Mouse (Mus musculus) G1E-ER4 (cell line): ENCODE results near the gene Baiap3. TPM values are rescaled to one million over a fixed set of nuclear protein-coding genes. Genes with fewer than 3 reads are reported as not detected.

Experiments
- GATA1 ChIP-seq: IDR thresholded peaks from one replicate; pipeline ENCODE4 v1.8.0; 2012; ENCODE audit warnings: low read length, inconsistent platforms
- polyA plus RNA-seq: library from polyadenylated mRNA; stranded (reverse); fragments of >175 nt; gene quantifications from 2 replicates; pipeline ENCODE4 v1.2.3, GENCODE M21; 2012

The Baiap3 gene
- polyA plus RNA-seq, 1 experiment = 0.09 TPM

DNA sequence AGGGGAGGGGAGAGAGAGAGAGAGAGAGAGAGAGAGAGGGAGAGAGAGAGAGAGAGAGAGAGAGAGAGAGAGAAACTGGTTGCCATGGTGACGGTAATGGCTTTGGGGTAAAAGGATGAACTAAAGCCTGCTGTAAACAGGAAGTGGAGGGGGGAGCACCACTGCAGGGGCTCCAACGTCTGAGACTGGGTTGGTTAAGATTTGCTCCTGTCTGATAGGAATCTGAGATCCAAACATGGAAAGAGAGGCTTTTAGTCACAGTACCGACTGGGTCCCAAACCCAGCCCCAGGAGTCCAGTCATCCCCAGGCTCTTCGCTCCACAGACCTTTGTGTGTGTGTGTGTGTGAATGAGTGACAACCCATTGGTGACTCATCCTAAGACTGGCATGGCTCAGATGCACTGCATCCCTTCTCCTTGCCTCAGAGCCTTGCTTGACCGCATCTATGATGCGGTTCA is 1.7 kb upstream of the Baiap3 start:
- TF ChIP-seq GATA1 = no peak

DNA sequence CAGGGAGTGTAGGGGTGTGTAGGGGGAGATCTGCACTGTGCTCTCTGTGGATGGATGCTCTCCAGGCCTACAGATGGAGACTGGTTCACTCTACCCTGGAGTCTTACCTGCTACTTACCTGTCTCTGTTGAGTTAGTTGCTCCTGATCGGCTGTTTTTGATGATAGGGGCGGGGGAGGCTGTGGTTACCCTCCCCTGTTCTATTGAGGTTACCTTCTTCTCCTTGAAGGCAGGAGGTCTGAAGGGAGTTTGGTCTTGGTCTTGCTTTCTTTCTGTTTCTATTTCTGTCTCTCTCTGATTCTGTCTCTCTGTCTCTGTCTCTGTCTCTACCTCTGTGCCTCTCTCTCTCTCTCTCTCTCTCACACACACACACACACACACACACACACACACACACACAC is 1.1 kb downstream of the Baiap3 start:
- TF ChIP-seq GATA1 = no peak

DNA sequence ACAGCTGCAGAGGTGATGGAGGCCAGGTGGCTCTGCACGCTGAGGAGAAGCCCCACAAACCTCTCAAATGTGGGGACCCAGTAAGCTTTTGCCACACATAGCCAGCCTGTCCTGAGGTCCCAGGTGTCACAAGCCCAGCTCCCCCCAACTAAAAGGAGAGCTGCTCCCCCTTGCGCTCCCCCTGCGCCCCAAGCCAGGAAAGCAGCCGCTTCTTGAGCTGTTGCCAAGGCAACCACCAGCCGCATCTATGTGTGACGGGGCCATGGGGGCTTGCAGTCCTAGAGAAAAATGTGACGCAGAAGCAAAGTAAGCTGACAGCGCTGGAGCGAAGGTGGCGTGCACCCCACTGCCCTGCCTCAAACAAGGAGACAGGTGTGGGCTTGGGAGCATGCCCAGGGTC is 2.4 kb downstream of the Baiap3 start:
- TF ChIP-seq GATA1 = no peak

DNA sequence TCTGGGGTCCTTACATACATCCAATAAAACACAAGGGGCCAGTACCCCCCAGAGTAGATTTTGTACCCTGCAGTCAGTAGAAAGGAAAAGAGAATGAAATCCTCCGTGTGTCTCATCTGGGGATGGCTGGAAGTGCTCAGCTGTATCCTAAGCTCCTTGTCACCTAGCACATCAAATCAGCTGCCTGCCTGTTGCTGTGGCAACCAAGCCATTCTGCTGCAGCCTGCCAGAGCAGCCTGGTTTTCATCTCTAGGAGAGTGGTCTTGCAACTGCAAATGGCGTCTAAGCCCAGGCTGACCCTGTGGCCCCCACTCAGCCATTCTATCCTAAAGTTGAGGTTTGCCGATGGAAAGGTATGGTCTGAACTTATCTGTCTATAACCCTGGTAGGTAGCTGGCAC is 3.5 kb downstream of the Baiap3 start:
- no peak for TF ChIP-seq GATA1

DNA sequence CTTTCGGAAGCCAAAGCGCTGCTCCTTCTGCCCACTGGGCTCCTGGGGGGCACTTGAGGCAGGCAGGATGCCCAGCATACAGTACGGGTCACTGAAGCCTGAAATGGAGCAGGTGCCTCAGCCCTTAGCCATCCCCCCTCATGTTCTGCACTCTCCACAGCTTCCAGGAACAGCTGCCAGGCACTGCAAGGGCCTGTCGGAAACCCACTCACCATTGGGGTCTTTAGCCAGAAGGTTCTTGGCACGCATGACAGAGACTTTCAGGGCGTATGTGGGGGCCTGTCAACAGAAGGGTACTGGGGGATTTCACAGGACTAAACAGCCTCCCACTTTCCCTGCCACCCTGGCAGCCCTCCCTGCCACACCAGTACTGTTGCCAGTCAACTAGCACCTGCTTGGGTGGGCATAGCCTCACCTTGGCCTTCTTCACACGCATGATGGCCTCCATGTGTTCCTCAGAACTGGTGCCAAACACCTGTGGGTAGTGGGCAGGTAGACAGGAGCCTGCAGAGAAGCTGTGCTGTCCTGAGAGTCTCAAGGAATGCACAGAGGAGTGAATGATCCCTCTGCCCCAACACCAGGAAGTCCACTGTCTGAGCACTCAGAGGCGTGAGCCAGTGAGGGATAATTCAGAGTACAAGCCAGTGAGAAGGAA is 5.9 kb downstream of the Baiap3 start:
- TF ChIP-seq GATA1 = no peak

DNA sequence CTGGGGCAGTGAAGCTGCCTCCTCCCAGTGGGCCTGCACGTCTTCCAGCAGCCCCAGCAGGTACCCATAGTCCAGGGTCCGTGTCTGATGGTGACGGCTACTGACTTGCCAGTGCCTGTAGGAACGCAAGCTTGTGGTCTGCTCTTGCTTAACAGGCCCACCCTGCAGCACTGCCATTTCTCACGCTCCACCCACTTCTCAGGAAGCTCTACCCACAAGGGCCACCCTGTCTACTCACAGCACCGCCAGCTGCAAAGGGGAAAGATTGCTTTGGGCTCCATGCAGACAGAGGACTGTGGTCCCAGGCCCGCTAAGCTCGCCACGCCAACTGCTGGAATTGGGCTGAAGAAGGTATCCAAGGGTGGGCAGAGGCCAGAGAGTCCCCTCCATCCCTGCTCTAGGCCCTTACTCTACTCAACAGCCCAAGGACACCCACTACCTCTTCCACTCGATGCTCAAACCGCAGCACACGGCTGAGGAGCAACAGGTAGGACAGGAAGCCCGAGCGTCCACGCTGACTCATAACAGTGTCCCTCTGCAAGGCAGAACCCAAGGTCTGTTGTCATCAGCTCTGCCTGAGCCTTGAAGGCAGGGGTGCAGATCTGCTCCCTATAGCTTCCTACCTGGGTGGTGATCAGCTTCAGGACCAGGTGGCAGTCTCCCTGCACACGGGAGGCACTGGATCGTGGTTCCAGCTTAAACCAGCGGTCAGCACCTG is 8.0 kb downstream of the Baiap3 start:
- no peak for TF ChIP-seq GATA1

DNA sequence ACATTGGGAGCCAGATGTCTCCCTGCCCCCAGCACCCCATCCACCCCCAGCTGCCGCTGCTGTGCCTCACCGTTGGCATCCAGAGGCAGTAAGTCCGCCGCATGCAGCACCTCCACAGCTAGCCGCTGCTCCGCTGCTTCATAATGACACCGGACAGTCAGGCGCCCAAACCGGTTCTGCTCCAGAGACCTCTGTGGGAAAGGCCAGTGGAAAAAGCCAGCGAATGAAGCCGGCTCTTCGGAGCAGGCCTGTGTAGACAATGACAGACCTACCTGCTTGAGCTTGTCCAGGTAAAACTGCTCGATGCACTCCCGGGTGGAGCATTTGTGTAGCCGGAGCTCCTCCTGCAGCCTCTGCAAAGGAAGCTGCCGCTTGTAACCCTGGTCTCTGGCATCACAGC is 11.9 kb downstream of the Baiap3 start:
- no peak for TF ChIP-seq GATA1

DNA sequence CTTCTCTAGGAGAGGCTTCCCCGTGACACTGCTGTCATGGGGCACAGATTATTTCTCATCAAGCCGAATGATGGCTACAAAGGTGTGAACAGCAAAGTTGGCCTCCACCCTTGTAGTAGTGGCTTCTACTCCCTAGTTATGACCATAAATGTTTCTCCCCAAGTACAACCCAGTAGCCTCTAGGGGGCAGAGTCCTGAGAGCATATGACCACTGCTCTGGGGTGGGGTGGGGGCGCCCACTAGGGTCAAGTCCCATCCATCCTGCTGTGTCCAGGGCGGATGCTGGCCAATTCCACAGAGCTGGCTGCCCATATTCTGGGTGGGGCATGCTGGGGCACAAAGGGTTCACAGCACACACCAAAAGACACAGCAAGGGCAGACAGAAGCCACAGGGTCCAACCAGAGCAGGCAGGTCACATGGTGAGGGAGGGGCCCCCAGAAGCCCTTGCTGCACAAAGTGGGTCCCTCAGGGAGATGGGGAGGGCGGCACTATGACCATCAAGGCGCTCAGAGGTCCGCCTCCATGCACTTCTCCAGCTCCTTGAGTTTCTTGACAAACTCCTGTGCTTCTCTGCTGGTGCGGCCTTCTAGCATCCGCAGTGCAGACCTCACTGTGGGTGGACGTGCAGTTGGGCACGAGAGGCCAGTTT is 12.9 kb downstream of the Baiap3 start:
- TF ChIP-seq GATA1 = no peak

DNA sequence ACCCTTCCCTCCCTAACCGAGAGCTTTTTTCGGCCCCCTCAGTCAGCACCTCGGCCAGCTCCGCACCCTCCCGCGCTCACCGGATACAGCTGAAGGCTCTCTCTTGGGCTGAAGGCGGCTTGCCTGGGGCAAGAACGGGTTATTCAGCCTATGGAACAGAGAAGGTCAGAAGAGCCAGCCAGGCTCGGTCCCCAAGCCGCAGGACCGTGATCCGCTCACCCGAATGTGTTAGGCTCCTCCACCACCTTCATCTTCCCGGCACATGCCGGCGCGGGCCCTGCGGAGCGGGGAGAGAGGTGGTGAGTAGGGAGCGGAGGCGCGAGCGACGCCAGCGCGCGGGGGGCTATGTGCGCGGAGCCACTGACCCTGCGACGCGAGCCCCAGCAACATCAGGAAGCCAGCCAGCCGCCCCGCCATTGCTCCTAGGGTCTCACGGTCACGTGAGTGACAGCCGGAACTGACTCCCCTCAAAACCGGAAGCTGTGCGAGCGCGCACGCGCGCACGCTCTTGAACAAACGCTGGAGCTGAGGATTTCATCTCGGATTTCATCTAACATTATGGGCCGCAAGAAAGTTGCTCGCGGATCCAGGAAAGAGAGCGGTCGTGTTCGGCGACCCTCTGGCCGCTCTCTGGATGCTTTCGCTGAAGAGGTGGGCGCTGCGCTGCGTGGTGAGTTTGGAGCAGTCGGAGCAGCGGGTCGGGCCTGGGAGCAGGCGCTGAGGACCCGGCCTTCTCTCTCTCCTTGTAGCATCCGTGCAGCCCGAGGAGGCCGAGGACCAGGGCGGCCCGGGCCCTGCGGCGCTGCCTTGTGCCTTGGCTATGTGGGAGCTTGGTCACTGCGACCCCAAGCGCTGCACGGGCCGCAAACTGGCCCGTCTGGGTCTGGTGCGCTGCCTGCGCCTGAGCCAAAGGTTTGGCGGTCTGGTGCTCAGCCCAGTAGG is 16.2 kb downstream of the Baiap3 start, which contains the start of the genes Gnptg and Tsr3:
Gnptg (minus strand) TSS at position 430 of the 942 bp plus-strand sequence.
Tsr3 (plus strand) TSS at position 476 of the 942 bp plus-strand sequence.
- no peak for TF ChIP-seq GATA1

DNA sequence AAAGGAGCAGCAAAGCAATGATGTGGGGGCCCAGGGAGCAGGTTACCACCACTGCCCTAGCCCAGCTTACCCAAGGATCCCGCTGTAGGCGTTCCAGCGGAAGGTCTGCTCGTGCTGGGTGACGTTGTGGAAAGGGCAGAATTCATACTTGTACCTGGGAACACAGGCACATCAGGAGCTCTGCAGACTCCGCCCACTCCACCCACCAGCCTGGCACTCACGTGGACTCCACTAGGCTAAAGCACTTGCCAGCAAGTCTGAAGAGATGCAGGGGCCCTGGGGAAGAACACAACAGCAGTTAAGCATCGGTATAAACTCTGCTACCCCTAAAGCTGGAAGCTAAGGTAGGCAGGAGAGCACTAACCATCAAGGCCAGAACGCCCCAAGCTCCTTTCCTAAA is 20.5 kb downstream of the Baiap3 start:
- no peak for TF ChIP-seq GATA1

DNA sequence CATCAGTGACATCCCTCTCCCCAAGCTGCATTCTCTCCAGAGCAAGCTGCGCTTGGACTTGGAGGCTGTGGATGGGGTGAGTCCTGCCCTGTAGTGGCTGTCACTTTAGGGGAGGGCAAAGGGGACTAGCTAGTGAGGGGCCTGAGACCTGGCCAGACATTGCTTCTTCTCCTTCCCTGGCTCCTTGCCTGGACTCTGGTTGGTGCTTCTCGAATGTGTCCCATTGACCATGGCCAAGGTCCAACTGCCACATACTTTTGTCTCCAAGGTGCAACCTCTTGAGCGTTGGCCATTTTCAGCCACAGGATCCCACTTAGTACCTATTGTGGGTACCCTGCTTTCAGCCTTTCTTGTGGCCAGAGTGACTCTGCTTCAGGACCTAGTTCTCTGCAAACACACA is 25.5 kb downstream of the Baiap3 start:
- no peak for TF ChIP-seq GATA1

DNA sequence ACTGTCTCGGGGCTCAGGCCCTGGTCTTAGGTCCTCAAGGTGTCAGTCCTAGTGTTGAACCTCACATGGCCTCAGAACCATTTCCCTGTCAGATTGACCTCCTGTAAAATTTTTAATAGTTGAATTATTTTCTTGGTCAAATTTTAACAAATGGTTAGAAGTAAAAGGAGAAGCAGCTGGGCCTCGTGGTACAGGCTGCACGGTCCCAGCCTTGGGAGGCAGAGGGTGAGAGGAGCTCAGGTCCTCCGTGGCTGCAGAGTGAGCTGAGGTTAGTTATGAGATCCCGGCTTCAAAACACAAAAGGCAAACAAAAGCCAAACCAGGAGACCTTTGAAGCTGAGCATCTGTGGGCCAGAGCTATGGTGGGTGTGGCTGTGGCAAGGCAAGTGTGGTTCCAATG is 28.2 kb downstream of the Baiap3 start:
- no peak for TF ChIP-seq GATA1

DNA sequence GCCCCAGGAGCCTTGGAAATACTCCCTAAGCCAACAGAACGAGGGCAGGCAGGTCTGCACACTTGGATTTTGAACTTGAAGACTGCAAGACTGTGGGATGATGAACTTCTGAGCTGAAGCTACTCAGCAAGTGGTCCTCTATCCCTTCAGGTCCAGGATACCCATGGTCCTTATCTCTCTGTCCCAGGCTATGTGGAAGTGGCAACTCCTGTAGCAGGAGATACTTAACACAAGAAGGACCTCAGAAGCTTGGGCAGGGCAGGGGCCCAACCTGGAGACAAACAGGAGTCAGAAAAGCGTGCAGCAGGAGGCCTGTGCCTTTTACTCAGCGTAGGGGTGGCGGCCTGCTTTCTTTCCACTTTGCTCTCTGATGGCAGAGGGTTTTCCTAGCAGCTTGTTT is 30.5 kb downstream of the Baiap3 start:
- no peak for TF ChIP-seq GATA1

DNA sequence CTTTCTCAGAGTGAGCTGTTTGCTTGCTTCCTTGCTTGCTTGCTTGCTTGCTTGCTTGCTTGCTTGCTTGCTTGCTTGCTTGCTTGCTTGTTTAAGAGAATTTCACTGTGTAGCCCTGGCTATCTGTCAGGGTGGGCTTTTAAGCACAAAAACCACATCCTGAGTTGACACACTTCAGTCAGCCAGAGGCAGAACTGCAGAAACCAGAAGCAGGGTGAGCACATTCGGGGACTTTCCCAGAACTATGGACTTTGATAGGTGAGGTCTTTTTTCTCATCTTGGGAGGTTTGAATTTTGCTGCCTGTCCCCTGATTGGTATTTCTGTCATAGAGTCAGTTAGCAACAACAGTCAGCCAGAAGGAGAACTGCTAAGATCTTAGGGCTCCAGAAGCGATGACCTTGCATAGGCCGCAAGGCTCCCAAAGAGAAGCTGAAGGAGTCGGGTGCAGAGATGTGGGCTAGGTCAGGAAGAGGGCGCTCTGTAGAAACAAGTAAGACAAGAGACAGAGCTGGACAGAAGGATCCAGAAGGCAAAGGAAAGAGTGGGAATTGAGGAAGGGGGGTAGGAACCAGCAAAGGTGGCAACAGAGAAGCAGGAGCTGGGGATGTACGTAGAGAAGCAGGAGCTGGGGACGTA is 31.5 kb downstream of the Baiap3 start:
- TF ChIP-seq GATA1 = no peak

DNA sequence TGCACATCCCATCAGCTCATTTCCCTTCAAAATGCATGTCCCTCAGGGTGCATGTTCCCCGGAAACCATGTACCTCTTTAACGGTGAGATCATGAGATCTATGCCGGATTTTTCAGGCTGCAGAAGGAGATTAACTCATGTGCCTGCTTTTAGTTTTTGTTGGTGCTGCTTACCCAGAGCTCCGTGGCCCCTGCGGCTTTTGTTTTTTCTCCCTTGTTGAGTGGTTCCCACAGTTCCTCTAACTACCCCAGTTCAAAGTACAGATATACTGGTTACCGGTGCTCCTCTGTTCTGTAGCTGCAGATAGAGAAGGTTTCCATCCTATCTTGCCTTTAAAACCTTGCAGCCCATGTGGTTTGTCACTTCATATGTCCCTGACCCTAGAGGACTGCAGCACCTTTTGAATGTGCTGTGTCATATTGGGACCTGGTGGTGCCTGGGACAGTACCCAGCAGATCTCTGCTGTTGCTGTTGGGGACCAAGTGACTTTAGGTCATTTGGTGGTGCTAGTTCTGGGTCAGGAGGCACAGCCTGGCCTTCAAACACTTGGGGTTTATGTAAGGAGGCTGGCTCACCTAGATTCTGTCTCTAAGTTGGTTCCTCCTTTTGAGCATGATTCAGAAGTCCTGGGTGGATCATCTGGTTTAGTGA is 33.1 kb downstream of the Baiap3 start:
- no peak for TF ChIP-seq GATA1
